Mouse (Mus musculus) layer of hippocampus, adult 9-11 months (tissue): ENCODE results near the gene Hspb1.

Source experiments
- DNase-seq: peaks from one replicate; pipeline ENCODE4 v3.0.0; 2022

Hspb1 gene

GRCm38 (mm10) chr5:135888405-135889215 is 891 bp downstream of the Hspb1 start:
- no peak for DNase-seq

- no peak for DNase-seq
Measured at GRCm38 (mm10) chr5:135890323-135890722, 2.6 kb downstream of the Hspb1 start.

- no peak for DNase-seq
Measured at GRCm38 (mm10) chr5:135890920-135891319, 3.2 kb downstream of the Hspb1 start.

DNA sequence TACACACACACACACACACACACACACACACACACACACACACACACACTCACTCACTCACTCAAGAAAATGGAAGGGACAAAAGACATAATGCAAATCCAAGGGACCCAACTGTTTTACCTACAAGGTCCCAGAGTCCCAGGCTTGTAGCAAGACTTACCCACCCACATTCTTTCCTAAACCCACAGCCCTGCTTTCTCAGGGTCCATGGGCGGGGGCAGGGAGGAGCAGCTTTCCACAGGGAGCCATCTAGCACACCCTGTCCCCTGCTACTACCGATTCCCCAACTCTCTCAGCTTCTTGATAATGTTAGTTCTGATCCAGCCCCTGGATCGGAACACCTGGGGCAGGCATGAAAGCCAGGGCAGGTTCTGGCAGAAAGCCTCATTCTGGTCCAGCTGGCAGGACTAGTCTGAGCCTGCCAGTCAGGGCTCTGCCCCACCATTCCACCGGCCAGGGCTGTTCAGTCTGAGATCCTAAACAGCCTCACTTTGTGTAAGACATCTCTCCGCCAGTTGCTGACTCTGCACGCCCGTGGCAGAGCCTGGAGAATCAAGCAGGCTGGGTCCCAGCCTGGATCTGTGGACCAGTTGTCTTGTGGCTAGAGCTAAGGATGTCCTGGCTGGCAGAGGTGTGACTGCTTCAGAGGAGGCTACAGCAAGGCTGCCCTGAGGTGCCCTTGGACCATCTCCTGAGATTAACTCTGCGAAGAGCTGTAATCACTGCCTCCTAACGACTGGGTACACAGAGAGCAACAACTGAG is 5.1 kb downstream of the Hspb1 start:
- no peak for DNase-seq

DNA sequence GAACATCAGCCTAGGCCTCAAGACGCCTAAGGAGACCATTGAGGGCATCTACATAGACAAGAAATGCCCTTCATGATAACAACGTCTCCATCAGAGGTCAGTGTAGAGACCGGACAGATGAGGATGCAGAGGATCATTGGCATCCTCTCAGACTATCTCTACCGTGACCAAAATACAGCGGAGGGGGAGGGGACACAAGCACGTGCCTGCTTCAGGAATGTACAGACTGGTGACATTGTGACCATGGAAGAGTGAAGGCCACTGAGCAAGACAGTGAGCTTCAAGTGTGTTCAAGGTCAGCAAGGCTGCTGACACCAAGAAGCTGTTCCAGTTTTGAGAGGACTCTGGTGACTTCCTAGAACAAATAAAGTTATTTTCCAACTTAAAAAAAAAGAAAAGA is 7.2 kb downstream of the Hspb1 start:
- DNase-seq: no peak

DNA sequence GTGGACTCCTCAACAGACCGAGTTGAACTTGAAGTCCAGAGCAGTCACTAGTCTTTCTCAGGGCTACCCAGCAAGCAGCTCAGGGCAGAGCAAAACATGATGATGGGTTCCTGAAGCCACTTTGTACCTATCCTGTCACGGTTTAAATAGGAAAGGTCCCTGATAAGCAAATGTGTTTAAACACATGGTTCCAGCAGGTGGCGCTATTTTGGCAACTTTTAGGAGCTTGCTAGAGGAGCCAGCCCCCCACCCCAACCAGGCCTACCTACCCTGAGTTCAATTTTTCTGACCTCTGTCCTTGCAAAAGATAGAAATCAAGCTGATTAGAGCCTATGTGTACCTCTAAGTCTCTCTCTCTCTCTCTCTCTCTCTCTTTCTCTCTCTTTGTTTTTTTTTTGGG is 10.3 kb downstream of the Hspb1 start:
- no peak for DNase-seq

DNA sequence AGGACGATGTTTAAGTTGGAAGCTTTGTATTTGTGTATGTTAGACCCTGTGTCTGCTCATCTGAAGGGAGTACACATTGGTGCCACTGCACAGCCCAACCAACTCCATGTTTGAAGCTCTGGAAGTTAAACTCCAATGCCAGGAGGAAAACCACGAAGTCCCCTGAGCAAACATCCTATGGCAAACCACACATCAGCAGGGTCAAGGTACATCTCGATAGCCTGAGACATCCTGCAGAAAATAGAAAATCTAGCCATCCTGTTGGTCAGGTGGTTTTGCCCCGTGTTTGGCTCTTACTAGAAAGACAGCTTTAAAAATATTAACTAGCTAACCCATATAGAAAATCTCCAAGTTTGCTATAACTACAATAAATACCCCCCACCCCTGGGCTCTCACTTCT is 11.3 kb downstream of the Hspb1 start:
- no peak for DNase-seq

GRCm38 (mm10) chr5:135899833-135900232 is 12.1 kb downstream of the Hspb1 start:
- DNase-seq: no peak

- no peak for DNase-seq
Measured at GRCm38 (mm10) chr5:135900701-135901100, 13.0 kb downstream of the Hspb1 start.

DNA sequence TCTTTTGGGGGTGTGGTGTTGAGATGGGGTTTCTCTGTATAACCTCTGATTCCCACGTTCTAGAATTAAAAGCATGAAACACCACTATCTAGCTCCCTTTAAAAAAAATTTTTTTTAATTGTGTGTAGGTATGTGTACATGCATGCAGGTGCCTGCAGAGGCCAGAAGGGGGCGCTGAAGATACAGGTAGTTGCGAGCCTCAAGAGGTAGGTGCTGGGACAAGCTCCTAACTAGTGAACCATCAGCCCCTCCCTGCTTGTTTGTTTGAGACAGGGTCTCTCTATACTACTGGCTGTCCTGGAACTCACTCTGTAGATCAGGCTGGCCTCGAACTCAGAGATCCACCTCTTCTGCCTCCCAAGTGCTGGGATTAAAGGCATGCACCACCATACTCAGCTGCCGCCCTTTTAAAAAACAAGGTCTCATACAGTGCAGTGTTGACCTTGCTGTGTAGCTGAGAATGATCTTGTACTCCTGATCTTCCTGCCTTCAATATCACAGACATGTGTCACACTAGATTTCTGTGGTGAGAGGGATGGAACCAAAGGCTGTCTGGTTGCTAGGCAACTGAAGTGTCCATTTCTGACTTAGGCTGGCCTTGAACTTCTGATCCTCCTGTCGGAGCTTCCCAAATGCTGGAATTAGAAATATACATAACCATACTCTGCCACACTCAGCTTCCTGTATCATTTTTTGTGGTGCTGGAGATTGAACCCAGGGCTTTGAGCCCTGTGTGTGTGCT is 13.8 kb downstream of the Hspb1 start:
- DNase-seq: no peak

- no peak for DNase-seq
Measured at GRCm38 (mm10) chr5:135903058-135903457, 15.3 kb downstream of the Hspb1 start.

GRCm38 (mm10) chr5:135903551-135904151 is 15.9 kb downstream of the Hspb1 start:
- peak; percentile 95 for DNase-seq

DNA sequence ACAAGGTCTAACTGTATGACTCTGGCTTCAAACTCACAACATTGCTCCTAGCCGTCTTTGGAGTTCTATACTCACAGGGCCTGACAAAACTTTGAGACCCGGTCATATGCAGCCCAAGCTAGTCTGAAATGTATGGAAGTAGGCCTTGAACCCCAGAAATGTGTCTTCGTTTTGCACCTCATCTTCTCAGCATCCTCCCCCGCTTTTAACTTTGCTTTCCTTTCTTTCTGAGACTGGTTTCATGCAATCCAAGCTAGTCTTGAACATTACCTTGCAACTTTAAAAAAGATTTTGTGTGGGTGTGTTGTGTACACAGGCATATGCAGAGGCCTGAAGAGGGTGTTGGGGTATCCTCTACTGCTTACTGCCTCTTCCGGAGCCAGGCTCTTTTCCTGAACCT is 16.5 kb downstream of the Hspb1 start:
- no peak for DNase-seq

DNA sequence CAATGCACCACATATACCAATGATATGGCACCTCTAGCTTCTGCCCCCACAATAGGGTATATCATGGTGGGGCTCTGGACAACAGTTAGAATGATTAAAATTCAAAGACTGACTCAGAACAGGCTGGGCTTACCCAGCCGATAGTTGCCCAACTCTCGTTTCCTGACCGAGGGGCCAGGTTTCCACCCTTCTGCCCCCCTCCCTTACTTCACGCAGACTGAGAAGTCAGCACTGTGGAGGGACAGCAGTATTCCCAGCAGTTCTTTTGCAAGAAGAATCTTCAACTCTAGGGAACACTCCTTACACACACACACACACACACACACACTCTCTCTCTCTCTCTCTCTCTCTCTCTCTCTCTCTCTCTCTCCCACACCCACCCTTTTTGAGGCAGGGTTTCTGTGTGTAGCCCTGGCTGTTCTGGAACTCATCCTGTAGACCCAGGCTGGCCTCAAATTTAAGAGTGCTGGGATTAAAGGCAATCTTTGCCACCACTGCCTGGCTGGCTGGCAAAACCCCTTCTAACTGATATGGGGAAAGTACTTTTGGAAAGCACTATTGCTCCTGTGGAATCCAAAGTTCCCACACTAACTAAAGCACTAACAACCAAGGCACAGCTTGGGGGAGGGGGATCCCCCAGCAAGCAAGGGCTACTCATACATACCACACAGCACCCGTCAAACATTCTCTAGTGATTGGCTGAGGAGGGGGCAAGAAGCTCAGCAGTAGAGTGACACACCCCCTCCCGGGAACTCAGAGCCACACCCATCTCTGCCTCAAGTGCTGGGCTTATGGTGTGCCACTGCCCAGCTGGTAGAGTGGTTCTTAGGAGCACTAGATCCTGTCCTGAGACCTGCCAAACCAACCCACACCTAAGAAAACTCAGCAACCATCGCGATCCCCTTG is 17.9 kb downstream of the Hspb1 start:
- no peak for DNase-seq

GRCm38 (mm10) chr5:135906846-135907245 is 19.1 kb downstream of the Hspb1 start:
- no peak for DNase-seq

DNA sequence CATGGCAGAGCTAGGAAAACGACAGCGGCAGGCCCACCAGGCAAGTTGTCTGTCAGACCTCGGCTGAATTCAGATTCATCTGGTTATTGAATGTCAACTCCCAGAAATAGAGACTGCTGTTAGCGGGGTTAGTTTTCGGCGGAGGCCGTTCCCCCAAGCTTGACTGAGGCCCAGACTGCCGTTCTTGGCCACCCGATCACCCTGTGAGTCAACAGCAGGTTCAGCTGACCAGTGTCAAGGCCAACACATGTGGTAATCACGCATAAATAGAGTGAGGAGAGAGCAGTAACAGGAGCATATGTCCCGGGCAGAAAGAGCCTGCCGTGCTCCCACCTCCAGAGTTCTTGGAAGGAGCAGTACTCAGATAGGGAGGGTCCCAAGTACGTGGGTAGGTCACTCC is 19.5 kb downstream of the Hspb1 start:
- no peak for DNase-seq

DNA sequence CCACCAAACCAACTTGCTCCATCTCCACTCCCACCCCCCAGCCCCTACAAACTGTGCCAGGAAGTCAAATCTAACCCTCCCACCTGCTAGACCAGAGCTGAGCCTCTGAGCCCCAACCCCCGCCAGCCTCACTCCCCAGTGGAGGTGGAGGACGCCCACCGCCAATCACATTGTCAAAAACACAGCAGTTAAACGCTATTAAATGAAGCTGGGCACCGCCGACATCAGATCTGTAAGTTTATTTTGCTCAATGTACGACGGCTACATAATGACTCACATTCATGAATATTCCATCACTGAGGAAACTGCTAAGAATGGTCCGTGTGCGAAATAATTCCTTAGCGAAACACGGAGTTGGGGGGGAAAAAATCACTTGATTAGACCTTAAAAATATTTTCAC is 20.5 kb downstream of the Hspb1 start:
- DNase-seq: no peak

DNA sequence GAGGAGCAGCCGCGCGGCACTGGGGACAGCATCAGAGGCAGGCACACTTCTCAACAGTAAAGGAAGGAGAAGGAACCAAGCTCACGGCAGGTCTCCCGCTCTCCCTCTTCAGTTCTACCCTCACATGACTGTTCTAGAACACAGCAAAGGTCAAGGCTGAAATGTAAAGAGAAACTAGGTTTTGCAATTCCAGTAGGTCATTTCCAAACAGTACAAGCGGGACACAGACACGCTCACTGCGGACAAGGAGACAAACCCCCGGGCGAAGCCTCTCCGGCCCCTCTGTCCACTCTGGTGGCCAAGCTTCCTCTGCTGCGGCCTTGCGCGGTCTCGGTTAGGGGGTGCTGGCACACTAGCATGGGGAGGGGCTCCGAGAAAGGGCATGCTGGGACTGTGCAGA is 21.3 kb downstream of the Hspb1 start:
- DNase-seq: no peak

DNA sequence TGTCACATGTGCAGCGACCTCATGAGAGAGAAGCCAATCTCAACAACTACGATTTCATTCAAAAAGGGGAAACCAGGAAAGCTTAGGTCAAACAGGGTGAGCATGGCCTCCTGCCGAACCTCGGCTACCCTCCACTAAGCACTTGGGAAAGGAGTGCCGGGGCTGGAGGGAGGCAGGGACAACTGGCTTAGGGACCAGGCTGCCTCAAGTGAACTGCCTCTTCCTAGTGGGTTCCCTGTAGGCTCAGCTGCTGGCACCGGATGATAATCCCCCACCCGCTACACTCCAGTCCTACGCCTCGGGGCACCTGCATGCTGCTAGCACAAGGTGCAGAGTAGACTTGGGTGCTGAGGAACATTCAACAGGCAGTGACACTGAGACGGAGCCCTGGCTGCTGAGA is 21.9 kb downstream of the Hspb1 start:
- no peak for DNase-seq

- DNase-seq: no peak
Measured at GRCm38 (mm10) chr5:135910813-135911212, 23.1 kb downstream of the Hspb1 start.

GRCm38 (mm10) chr5:135911633-135912220 is 24.0 kb downstream of the Hspb1 start:
- DNase-seq: no peak

DNA sequence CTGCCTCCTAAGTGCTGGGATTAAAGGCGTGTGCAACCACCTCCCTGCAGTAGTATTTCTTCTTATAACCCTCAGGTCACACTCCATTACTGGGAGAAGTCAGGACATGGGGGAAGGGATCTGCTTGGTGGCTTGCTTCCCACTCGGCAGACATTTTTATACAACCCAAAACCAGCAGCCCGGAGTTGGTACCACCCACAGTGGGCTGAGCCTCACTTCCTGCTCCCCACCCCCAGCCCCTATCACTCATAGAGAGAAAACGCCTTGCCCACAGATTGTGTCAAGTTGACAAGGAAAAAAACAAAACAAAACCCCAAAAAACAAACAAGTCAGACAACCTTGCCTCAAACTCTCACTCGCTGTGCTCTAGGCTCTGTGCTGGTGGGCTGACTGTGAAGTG is 25.5 kb downstream of the Hspb1 start:
- no peak for DNase-seq
